Mouse (Mus musculus) thymus, postnatal 36 days (tissue): ENCODE measurements at regions not wholly inside any gene's neighbourhood (a gene's known extent, or its start where the extent isn't known, plus 50 kb on each side); places are given as distances from the start of the nearest gene placed in this dataset.

Source experiments
- DNase-seq, 2 experiments: peaks; one replicate each; pipeline ENCODE4 v3.0.0; 2022; ENCODE audit warnings: mixed read lengths in 2 of 2

DNA sequence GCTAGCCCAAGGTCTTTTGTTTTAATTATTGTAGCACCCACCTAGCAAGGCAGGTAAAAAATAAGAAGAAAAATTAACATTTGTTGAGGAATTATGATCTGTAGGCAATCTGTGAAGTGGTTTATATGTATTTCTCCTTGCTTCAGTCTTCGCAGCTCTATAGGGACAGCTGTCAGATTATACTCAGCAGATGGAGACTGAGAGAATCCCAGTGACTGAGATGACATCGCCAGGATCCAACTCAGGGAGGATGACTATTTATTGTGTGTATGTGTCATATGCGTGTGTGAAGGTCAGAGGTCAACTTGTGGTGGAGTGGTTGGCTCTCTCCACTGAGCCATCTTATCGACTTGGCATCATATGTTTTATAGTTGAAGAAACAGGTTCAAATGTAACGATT, 362.0 kb upstream of the Chd6 start:
- DNase-seq, result no peak

DNA sequence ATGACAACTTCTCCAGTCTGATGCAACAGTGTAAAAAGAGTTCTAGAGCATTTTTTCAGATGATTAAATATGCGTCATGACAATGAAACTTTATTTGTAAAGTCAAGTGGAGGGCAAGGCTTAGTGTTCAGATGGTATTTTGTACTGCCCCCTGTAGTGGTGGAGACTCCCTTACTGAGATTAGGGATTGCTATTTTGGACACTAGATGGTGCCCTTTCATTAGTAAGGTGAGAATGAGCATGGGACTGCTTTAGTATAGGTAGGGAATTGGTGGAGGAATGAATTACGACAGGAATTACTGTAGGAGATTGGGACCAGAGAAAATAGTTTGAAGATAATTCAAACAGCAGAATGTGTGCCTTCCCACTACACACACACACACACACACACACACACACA, 361.1 kb upstream of the Chd6 start:
- DNase-seq, result no peak

DNA sequence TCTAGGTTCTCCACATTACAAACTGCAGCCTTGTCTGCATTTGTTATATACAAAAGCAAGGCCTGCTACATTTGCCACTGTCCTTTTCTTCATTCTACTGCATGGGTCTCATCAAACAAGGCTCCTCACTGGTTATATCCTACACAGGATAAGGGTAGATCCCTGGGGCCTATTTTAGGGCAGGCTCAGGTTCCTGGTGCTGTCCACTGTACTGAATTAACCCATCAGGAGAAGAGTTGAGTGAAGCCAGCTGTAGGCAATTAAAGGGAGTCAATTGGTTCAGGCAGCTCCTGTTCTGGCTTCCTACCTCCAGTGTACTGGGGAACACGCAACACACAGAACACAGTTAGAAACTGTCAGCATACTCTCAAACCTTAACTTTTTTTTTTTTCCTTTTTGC, 358.2 kb upstream of the Chd6 start:
- no peak for DNase-seq

DNA sequence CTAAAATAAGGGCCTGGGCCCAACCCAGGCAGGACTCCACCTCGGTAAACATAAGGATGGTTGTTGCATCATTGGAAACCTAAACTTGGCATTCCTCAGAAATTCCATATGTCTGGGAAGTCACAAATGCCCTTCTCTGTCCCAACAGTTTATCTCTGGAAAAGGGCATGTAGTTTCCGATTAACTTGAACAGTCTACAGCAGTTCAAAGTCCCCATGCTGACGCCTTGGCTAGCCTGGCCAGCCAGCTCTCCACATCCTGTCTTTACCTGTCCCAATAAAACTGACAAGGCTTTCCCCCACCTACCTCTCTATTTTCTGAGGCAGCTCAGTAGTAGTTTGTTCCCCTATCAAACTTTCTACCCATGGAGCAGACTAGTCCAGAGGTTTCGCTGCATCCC, 351.7 kb upstream of the Chd6 start:
- DNase-seq, result no peak

DNA sequence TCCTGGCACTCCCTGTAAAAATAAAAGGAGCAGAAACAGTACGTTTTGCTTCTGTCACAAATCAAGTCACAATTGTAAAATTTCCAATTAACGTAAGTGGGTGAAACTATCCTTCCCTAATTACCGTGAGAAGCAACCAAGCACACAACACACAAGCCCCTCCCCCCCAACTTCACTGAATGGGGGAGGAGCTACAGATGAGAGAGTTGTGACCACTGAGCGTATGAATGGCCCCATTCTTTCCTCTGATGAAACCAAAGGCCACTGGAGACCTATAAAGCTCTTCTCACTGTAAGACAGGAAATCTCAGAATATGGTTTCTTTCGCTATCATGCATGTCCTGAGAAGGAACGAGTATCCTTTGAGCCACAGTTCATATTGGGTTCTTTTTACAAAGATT, 345.6 kb upstream of the Chd6 start:
- DNase-seq, result no peak

DNA sequence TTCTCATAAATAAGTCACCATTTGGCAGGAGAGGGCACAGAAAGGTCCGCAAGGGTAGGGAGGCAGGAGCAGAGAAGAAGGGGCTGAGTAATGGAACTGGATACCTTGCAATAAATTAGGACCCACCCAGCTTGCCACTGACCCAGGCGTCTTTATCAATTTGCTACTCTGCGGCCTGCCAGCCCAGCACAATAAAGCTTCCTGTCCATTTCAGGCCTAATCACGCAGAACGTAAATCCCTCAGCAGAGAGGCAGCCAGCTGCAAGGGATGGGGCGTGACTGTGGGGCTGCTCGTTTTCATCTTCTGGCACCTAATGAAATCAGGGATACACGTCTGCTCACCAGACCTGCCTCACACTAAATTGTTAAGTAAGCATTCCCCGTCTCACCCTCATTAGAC, 324.9 kb upstream of the Chd6 start:
- DNase-seq, result no peak

DNA sequence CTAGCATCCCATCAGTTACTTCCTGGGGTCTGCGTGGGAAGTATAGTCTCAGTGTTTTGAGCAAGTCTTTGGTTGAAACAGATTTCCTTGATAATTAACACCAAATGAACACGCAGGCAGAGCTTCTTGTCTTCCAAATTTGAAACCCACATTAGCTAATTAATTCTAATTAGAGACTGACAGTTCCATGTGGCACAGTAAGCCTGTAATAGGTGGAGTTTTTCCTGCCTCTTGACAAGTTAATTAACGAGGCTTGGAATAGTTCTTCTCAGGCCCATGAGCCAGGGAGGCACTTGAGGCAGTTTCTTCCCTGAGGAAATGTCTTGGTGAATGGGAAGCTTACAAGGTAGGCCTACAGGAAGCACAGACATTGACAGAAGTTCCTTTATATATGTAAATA, 320.4 kb upstream of the Chd6 start:
- no peak for DNase-seq

DNA sequence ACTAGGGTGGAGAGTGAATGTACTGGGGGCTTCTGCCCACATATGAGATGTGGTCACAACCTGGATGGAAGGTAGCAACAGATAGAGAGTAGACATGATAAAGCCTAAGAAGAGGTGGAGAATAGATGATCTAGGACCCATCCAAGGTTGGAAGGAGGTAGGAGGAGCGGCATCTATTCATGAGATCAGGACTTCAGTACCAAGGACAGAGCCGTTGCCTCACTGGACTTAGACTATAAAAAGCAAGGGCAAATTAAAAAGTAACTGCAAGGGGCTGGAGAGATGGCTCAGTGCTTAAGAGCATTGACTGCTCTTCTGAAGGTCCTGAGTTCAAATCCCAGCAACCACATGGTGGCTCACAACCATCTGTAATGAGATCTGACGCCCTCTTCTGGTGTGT, 316.7 kb upstream of the Chd6 start:
- no peak for DNase-seq

DNA sequence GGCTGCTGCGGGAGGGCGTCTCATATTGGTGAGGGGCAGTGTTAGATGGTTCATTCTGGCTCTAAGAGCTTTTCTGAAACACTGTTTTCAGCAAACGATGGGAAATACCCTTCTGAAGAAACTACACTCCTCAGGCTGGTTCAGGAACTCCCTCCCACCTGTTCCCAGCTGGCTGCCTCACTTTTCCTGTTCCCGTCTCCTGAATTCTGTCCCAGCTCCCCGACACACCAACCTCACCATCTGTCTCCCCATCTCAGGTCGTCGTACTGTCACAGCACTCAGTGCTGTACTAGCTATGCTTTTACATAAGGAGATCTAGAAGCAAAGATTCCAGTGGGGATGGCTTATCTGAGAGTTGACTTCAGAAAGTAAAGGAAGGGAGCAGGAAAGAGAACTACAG, 309.2 kb upstream of the Chd6 start:
- no peak for DNase-seq

DNA sequence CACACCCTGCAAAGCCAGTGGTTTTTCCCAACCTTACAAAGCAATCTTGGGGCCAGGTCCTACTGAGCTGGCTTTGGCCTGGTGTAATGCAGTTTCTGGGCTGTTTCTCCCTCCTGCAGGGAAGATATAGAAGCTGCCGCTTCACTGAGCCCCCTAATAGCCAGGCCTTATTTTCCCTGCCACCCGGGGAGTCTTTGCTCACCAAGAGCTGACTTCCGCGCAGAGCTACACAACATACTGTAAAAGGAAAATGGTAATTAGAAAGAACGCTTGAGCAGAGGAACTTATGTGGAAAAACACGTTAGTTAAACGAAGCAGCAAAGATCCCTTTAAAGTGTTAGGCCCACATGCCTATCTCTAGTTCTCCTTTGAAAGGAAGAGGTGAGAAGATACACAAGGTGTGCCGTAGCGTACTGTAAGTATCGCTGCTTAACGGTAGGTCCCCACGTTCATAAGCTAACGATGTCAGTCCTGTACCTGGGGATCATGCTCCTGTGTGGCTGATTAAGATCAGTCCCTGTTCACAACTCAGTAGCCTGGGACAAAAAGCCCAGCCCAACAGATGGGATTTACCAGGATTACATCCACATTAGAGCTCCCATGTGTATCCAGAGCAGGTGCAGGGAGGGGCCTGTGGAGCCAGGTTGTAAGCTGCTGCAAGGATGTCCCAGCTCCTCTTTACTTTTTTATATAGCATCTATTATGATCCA, 307.5 kb upstream of the Chd6 start:
- DNase-seq, result no peak

DNA sequence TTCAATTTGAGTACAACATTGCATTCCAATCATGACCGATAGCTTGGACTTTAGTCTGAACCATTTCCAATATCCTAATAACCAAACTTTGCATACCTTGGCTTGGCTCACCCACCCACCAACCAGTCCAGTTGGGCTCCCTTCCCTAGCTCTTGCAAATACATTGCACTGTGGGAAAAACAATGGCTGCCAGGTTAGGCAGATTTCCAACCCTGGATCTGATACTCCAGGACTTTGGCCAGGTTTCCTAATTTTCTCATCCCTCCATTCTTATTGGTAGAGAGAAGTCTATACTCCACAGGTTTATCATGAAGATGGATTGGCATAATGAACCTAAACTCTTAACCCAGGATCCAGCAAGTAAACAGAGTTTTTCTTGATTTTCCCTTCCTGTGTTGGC, 299.4 kb upstream of the Chd6 start:
- no peak for DNase-seq

DNA sequence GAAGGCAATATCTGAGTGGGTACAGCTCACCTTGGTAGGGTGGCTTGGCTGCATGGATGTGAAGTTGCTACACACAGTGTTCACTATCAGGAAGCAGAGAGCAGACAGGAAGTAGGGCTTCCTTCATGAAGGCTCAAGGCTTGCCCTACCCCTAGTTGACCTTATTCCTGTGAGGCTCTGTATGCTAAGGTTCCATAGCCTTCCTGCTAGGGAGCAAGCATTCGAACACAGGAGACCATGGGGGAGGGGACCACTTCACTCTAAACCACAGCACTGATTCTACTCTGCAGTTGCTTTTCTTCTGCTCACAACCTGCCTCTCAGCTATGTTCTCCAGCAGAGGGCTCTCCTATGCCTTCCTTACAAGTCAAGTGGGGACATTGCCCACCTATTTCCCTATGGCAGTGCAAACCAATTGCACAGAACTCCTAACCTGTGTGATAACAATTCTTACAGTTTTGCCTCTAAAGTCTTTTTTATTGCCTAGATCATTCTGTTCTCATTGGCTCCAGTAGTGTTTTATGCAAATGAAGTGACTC, 297.0 kb upstream of the Chd6 start:
- no peak for DNase-seq

DNA sequence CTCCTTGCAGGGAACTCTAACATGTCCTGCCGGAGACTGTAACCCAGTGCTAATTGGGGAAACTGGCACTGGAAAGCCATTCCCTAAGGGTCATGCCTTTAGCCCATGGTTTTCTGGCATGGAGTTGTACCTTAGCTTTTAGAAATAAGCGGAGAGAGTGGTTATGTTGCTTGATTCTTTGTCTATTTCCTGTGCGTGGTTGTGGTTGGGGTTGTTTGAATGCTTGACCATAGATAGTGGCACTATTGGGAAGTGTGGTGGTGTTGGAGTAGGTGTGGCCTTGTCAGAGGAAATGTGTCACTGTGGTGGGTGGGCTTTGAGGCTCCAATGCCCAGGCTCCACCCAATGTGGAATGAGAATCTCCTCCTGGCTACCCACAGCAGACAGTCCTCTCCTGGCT, 289.2 kb upstream of the Chd6 start:
- DNase-seq, result no peak

DNA sequence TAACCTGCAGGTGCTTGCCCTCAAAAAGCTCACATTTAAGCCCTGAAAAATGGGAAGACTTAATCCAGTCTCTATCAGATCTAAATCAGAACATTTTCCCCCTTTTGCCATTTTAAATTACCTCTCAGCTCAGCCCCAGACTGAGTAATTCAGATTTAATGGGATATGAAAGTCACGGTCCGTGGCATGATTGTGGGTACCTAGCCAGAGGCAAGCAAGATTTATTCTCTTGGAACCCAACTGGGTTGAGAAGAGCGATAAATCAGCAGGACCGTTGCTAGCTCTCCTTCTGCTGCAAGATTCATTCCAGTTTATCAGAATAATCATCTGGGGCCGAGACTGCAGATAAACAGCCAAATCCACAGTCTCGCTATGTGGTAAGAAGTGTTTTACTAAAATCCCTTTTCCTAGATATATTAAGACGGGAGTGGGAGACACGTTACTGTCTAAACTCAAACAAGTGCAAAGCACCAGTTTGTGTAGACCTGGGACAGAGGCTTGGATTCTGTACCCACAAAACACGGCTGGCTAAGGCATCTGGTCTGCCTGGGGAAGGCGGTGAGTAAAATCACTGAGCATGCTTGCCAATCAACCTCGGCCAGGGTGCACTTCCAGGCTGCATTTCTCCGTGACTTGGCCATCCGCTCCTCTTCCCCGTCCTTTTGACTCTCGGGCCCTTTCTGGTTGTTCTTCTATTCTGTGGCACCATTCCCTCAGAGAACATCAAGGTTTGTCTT, 282.2 kb upstream of the Chd6 start:
- DNase-seq, result no peak

DNA sequence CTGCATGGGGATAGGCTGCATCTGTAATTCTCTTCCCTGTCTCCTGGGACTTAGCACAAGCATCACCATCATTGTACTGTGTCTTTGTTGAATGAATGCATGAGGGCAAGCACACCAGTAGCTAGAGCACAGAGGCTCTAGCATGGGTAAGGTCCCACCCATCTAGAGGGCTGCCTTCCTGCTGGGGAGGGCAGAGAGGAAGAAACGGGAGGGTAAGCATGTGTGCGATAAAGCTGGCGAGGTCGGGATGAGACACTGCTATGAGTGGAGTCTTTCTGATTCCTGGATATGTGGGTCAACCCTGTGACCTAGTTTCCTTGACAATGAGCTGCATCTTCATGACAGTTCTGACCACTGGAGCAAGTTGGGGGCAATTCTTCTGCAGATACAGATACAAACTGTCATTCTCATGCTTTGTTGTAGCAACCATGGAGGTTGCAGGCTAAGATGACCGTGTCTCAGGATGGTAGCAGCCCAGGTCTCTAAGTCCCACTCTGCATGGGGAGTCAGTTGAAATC, 280.5 kb upstream of the Chd6 start:
- no peak for DNase-seq

DNA sequence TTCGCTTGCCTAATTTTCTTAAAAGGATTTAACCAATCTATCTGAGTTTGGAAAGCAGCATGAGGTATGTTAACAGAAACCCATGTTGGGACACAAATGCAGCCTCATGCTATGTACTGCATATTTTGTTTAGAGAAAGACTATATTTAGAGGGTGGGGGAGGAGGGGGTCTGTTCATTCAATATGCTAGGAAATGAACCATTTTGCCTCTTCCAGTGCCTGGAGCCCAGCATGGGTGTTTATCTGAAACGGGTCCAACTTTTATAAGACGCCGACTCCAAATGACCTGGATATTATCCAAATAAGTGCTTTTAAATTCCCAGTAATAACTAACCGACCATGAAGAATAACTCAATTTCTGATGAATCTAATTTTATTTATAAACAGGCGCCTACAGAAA, 278.2 kb upstream of the Chd6 start:
- DNase-seq, result no peak

DNA sequence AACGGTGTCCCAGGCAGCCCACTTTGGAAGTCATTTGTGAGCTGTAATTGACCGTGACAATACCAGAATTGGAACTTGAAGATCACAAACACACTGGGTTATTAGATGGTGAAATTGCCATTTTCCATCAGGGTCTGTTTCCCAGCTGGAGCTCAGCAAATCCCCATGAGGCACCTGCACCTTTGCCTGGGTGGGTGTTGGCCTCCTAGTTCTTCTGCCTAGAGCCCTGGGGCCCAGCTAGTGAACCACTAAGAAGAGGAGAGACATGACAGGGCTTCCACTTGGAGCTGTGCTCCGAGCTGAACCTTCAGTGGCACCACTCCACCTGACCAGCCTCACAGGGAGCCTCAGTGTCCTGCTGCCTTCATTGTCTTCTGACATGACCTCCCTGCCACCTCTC, 273.5 kb upstream of the Chd6 start:
- DNase-seq, result no peak

DNA sequence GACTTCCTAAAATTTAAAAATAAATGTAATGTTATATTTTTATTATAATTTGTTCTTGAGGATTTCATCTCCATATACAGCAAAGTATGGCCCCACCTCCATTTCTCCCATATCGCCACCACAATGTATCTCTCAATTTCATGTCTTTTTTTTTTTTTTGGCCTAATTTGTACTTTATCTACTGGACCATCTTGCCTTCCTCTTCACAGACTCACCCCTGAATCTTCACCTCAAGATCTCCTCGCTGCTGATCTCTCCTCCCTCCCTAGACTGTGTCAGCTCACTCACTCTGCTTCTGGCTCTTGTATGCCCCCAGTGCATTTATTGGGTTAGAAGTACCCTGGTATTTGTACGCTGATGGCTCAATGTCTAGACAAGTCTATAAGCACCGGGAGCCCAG, 269.4 kb upstream of the Chd6 start:
- no peak for DNase-seq

DNA sequence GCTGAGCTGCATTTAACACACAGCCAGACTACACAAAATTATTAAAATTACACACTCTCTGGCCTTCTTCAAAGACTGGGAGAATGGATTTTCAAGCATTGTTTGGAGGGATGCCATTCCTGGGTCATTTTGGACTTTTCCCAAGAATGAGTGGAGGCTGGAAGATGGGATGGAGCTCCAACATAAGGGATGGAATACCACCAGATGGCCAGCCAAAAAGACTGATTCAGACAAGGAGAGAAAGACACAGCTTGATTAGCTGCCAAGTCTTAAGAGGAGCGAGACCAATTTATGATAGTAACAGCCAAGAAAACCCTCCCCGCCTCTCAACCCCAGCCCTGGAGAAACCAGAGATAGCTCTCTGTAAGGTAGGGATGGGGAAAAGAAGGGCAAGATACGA, 253.4 kb upstream of the Chd6 start:
- no peak for DNase-seq

DNA sequence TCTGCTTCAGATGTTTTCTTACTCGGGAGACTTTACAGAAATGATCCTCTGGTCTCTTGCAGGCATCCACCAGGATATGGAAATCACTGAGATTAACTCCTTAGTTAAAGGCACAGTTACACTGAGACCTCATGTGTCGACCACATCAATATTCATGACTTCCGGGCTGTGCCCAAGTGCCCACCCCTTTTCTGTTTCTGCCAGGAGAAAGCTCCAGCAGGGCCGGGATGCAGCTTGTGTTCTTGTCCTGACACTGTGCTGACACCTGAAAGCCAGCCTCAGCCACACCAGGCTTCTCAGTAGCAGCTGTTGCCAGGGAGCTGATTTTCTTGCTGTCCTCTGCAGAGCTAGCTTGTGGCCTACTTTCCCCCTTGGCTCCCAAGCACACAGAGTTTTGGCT, 240.2 kb upstream of the Chd6 start:
- DNase-seq, result no peak

DNA sequence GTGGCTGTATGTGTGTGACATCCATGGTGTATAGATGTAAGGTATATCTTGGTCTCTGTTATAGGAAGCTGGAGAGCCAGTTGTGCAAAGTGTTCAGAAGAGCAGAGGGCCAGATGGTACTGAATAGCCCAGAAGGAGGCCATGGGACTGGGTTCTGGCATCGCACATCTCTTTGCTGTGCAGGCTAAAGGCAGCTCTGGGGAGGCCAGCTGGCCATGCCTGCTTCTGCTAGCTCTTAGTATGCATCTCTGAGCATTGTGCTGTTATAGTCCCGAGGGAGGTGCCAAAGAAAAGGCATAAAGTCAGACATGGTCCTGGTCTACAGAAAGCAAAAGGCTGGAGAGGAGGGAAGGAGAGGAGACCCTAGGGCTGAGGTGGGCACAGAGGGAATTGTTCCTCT, 235.1 kb upstream of the Chd6 start:
- DNase-seq, result no peak

DNA sequence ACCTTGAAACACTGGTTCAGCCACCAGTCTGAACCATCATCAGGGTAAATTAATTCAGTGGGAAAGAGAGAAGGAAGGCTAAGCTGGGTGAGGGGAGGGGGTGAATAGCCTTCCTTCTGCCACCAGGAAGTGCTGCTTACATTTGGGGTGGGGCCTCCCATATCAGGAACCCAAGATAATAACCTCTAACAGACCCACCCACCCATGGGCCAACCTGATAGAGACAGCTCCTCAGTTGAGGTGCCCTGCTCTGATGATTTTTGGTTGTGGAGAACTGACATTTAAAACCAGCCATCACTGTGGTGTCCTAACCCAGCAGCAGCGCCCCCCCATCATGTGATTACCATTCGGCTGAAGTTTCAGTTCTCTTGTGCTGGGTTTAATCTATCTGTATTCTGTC, 233.8 kb upstream of the Chd6 start:
- no peak for DNase-seq

DNA sequence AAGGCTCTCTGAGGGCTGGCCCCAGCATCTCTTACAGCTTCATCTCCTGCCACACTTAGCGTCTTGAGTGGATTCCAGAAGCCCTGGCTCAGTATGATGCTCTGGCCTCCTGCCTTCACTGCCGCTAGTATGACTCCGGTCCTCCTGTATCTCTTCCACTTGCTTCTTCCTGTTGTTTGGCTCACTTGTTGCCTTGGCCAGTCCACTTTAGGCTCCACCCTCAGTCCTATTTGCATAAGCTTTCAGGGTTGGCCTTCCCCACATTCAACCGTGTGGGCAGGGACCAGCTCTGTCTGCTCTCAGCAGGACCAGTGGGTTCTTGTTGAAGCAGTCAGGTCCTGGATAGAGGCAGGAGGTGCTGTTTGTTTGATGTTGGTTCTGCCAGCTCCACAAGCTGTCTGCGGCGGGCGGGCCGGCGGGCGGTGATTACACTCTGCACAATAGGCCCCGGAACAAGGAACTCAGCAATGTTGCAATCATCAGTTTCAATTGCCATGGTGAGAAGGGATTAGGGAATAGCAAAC, 232.6 kb upstream of the Chd6 start:
- no peak for DNase-seq

DNA sequence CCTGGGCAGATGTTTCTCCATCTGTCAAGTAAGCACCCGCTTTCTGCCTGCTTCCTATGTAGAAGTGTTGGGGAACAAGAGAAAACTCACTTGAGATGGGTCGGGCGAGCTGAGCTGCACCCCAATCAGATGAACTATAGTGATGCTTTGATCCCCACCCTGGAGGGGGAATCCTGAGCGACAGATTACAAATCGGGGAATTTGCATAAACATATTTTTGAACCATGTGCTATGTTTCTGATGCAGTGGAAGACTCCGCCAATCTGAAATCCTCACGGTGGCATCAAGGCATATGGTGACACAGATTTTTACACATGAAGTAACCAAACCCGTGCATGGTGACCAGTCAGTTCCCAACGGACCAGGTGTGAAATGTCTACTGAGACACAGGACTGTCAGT, 231.4 kb upstream of the Chd6 start:
- DNase-seq, result no peak
